Mouse (Mus musculus) kidney, embryonic 15.5 days (tissue): Measurements from ENCODE around the gene Cdk20. TPM values are rescaled to one million over a fixed set of nuclear protein-coding genes. Genes with fewer than 3 reads are reported as not detected.
"Not testable (repeated sequence)": the region's sequence is repeated elsewhere in the genome, so short reads cannot be mapped to it uniquely, and the experiment has no call there.

ENCODE experiments used
- ATAC-seq: fragments of 200-750 bp; cut with Nextera tagmentation; replicated peaks from 2 replicates; pipeline ENCODE4 v1.8.0; 2017; ENCODE audit warnings: moderate TSS enrichment; ENCODE audit not compliant: low FRiP score
- H3K27ac ChIP-seq: fragments of 300-500 bp; sonication (generic); 2 replicates; pipeline ENCODE4 v1.5.1; 2015; ENCODE audit warnings: mild to moderate bottlenecking, inconsistent platforms
- H3K27me3 ChIP-seq: fragments of 300-500 bp; sonication (generic); 2 replicates; pipeline ENCODE4 v1.6.1; 2015; ENCODE audit warnings: inconsistent platforms
- H3K36me3 ChIP-seq: fragments of 300-500 bp; sonication (generic); 2 replicates; pipeline ENCODE4 v1.6.1; 2015; ENCODE audit warnings: inconsistent platforms
- H3K4me1 ChIP-seq: fragments of 300-500 bp; sonication (generic); 2 replicates; pipeline ENCODE4 v1.6.1; 2015; ENCODE audit warnings: inconsistent platforms
- H3K4me2 ChIP-seq: fragments of 300-500 bp; sonication (generic); 2 replicates; pipeline ENCODE4 v1.6.1; 2015; ENCODE audit warnings: moderate library complexity, mild to moderate bottlenecking, inconsistent platforms
- H3K4me3 ChIP-seq: fragments of 300-500 bp; sonication (generic); replicated peaks from 2 replicates; pipeline ENCODE4 v1.5.1; 2015; ENCODE audit warnings: mild to moderate bottlenecking, inconsistent platforms
- H3K9ac ChIP-seq: fragments of 300-500 bp; sonication (generic); 2 replicates; pipeline ENCODE4 v1.6.1; 2015; ENCODE audit warnings: mild to moderate bottlenecking, inconsistent platforms
- H3K9me3 ChIP-seq: fragments of 300-500 bp; sonication (generic); replicated peaks from 2 replicates; pipeline ENCODE4 v1.6.1; 2016; ENCODE audit warnings: inconsistent platforms
- WGBS: fragments of 180-500 bp; shearing (Covaris S2); methylation state at CpG from one replicate; pipeline ENCODE4 v1.1.7; 2015; ENCODE audit warnings: mixed read lengths; 5-methylcytosine and 5-hydroxymethylcytosine counted together
- polyA plus RNA-seq: library from polyadenylated mRNA; unstranded; fragments of >200 nt; fragmentation: Nextera tagmentation; extraction: Ambion mirVana; gene quantifications from 2 replicates; pipeline ENCODE4 v1.2.1, GENCODE M21; 2015

The Cdk20 gene
- polyA plus RNA-seq, 1 experiment from 2014 or later: 12.8 TPM

GRCm38 (mm10) chr13:64457225-64457978, 25.3 kb downstream of the Cdk20 start:
- not testable (repeated sequence) for H3K4me3 ChIP-seq, H3K9ac ChIP-seq, H3K4me1 ChIP-seq, H3K27me3 ChIP-seq, H3K36me3 ChIP-seq, H3K9me3 ChIP-seq, H3K4me2 ChIP-seq, H3K27ac ChIP-seq
- 89% methylated on average over 19 of the region's 19 CpGs for WGBS
- peak; percentile 70; the same call in 1 of the 2 replicates for ATAC-seq

GRCm38 (mm10) chr13:64458181-64458580, 26.1 kb downstream of the Cdk20 start:
- Histone ChIP-seq H3K4me1 (no peaks in the 10 kb centered on the region), H3K4me3 (no peak overlapping the region), H3K4me2 (no peak overlapping the region), H3K9ac (no peak overlapping the region), H3K27me3 (no peaks in the 10 kb centered on the region), H3K27ac (no peak overlapping the region), H3K36me3 (no peaks in the 10 kb centered on the region), H3K9me3 (no peaks in the 10 kb centered on the region)
- 88% methylated on average over 14 of the region's 14 CpGs for WGBS
- no peak for ATAC-seq

DNA sequence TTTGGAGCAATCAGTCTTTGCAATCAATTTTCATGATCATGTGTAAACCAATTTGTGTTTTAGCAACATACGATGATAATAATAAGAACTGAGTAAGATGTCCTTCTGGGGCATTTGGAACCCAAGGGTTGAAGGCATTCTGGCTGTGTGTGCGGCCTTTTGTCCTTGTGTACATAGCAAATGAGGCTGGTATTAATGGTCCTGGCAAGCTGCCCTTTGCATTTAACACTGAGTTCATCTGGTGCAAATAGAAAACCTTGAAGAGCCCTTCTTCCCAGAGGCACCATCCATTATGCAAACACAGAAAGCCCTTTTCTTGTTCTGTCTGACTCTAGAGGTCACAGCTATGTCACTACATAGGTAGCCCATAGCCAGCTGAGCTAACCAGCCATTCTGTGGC, 30.5 kb downstream of the Cdk20 start:
- Histone ChIP-seq H3K9me3 (no peaks in the 10 kb centered on the region), H3K4me3 (no peak overlapping the region), H3K27me3 (no peaks in the 10 kb centered on the region), H3K9ac (no peak overlapping the region), H3K4me2 (no peak overlapping the region), H3K4me1 (no peaks in the 10 kb centered on the region), H3K27ac (no peak overlapping the region), H3K36me3 (no peaks in the 10 kb centered on the region)
- no peak for ATAC-seq
- 90% methylated on average over 2 of the region's 2 CpGs for WGBS

GRCm38 (mm10) chr13:64465166-64465565, 33.1 kb downstream of the Cdk20 start:
- no peak overlapping the region for H3K27ac ChIP-seq
- WGBS: 81% methylated on average over 9 of the region's 9 CpGs
- H3K4me3 ChIP-seq: no peak overlapping the region
- H3K4me1 ChIP-seq: no peaks in the 10 kb centered on the region
- no peak overlapping the region for H3K9ac ChIP-seq
- H3K4me2 ChIP-seq: no peak overlapping the region
- no peak for ATAC-seq
- no peaks in the 10 kb centered on the region for H3K36me3 ChIP-seq
- H3K27me3 ChIP-seq: no peaks in the 10 kb centered on the region
- no peaks in the 10 kb centered on the region for H3K9me3 ChIP-seq

GRCm38 (mm10) chr13:64467886-64468285, 35.8 kb downstream of the Cdk20 start:
- no peaks in the 10 kb centered on the region for H3K9me3 ChIP-seq
- no peak overlapping the region for H3K4me3 ChIP-seq
- H3K27me3 ChIP-seq: no peaks in the 10 kb centered on the region
- no peak overlapping the region for H3K4me2 ChIP-seq
- H3K4me1 ChIP-seq: no peaks in the 10 kb centered on the region
- H3K27ac ChIP-seq: no peak overlapping the region
- no peaks in the 10 kb centered on the region for H3K36me3 ChIP-seq
- H3K9ac ChIP-seq: no peak overlapping the region
- ATAC-seq: no peak
- 70% methylated on average over 6 of the region's 6 CpGs for WGBS

- no peak overlapping the region for H3K4me2 ChIP-seq
- ATAC-seq: 0 out of 2 replicates have a peak, but pooled peaks have one; percentile 62
- WGBS: 56% methylated on average over 4 of the region's 4 CpGs
- no peaks in the 10 kb centered on the region for H3K9me3 ChIP-seq
- H3K27ac ChIP-seq: no peak overlapping the region
- no peak overlapping the region for H3K9ac ChIP-seq
- H3K27me3 ChIP-seq: no peaks in the 10 kb centered on the region
- no peaks in the 10 kb centered on the region for H3K36me3 ChIP-seq
- H3K4me3 ChIP-seq: no peak overlapping the region
- H3K4me1 ChIP-seq: no peaks in the 10 kb centered on the region
Observed at GRCm38 (mm10) chr13:64477968-64478367, 45.9 kb downstream of the Cdk20 start.

GRCm38 (mm10) chr13:64479960-64480359, 47.8 kb downstream of the Cdk20 start:
- peak; percentile 58; the same call in 1 of the 2 replicates for ATAC-seq
- WGBS: 63% methylated on average over 3 of the region's 3 CpGs

GRCm38 (mm10) chr13:64489886-64490285, 57.8 kb downstream of the Cdk20 start:
- Histone ChIP-seq H3K9ac (no peak overlapping the region), H3K4me2 (no peak overlapping the region), H3K27me3 (no peaks in the 10 kb centered on the region), H3K36me3 (no peaks in the 10 kb centered on the region), H3K9me3 (no peaks in the 10 kb centered on the region), H3K4me3 (no peak overlapping the region), H3K4me1 (peaks cover 3% of the 10 kb centered on the region; the same call in 1 of the 2 replicates), H3K27ac (no peak overlapping the region)
- ATAC-seq: no peak
- WGBS: 77% methylated on average over 6 of the region's 6 CpGs

More at GRCm38 (mm10) chr13:64479960-64480359, 47.8 kb downstream of the Cdk20 start:
- no peak overlapping the region for H3K4me2 ChIP-seq
- no peak overlapping the region for H3K9ac ChIP-seq
- no peaks in the 10 kb centered on the region for H3K27me3 ChIP-seq
- H3K4me1 ChIP-seq: no peaks in the 10 kb centered on the region
- H3K27ac ChIP-seq: no peak overlapping the region
- H3K4me3 ChIP-seq: no peak overlapping the region
- H3K9me3 ChIP-seq: no peaks in the 10 kb centered on the region
- no peaks in the 10 kb centered on the region for H3K36me3 ChIP-seq

Other genes with a start within 250 kb of the Cdk20 start
- 14.8 and 17.5 TPM in 2 replicates for gene Cdc14b, start 157.0 kb upstream of the Cdk20 start, polyA plus RNA-seq
- gene Aaed1, start 119.6 kb upstream of the Cdk20 start, polyA plus RNA-seq: 56.5 and 58.1 TPM in 2 replicates
- 306 and 318 TPM in 2 replicates for gene Ctsl, start 61.4 kb upstream of the Cdk20 start, polyA plus RNA-seq
- gene Fam240b, start 65.5 kb downstream of the Cdk20 start, polyA plus RNA-seq: not detected in 2 replicates